Mouse (Mus musculus) liver, embryonic 16.5 days (tissue): ENCODE measurements around the gene Rassf4. TPM values are rescaled to one million over a fixed set of nuclear protein-coding genes. Genes with fewer than 3 reads are reported as not detected.
"Not testable (repeated sequence)": the region's sequence is repeated elsewhere in the genome, so short reads cannot be mapped to it uniquely, and the experiment has no call there.

Experiments
- ATAC-seq: fragments of 200-750 bp; cut with Nextera tagmentation; 2 replicates; pipeline ENCODE4 v1.8.0; 2017; ENCODE audit warnings: low read depth, mild to moderate bottlenecking, moderate number of reproducible peaks, moderate library complexity
- H3K27ac ChIP-seq: fragments of 300-500 bp; sonication (generic); 2 replicates; pipeline ENCODE4 v1.5.1; 2014; ENCODE audit warnings: mild to moderate bottlenecking, low read length
- H3K27me3 ChIP-seq: fragments of 300-500 bp; sonication (generic); 2 replicates; pipeline ENCODE4 v1.6.1; 2014; ENCODE audit warnings: low read depth, low read length, mixed read lengths; ENCODE audit not compliant: control insufficient read depth, insufficient read depth
- H3K36me3 ChIP-seq: fragments of 300-500 bp; sonication (generic); 2 replicates; pipeline ENCODE4 v1.6.1; 2014; ENCODE audit warnings: mild to moderate bottlenecking; ENCODE audit not compliant: control insufficient read depth, insufficient read depth
- H3K4me1 ChIP-seq: fragments of 300-500 bp; sonication (generic); 2 replicates; pipeline ENCODE4 v1.6.1; 2014; ENCODE audit warnings: low read depth, low read length, mixed read lengths; ENCODE audit not compliant: control insufficient read depth
- H3K4me2 ChIP-seq: fragments of 300-500 bp; sonication (generic); 2 replicates; pipeline ENCODE4 v1.6.1; 2014; ENCODE audit warnings: low read depth, low read length, mixed read lengths
- H3K4me3 ChIP-seq: fragments of 300-500 bp; sonication (generic); 2 replicates; pipeline ENCODE4 v1.5.1; 2014; ENCODE audit warnings: low read depth, mild to moderate bottlenecking, low read length
- H3K9ac ChIP-seq: fragments of 300-500 bp; sonication (generic); 2 replicates; pipeline ENCODE4 v1.6.1; 2014; ENCODE audit warnings: low read depth, low read length
- H3K9me3 ChIP-seq: fragments of 300-500 bp; sonication (generic); replicated peaks from 2 replicates; pipeline ENCODE4 v1.6.1; 2016; ENCODE audit warnings: low read length; ENCODE audit not compliant: control insufficient read depth
- WGBS: fragments of 180-500 bp; shearing (Covaris S2); extraction: QIAGEN DNeasy Blood & Tissue Kit; methylation state at CpG from one replicate; pipeline ENCODE4 v1.1.7; 2014; ENCODE audit not compliant: insufficient replicate concordance; 5-methylcytosine and 5-hydroxymethylcytosine counted together
- polyA plus RNA-seq: library from polyadenylated mRNA; unstranded; fragments of >200 nt; fragmentation: Nextera tagmentation; extraction: Ambion mirVana; gene quantifications from 2 replicates; pipeline ENCODE4 v1.2.1, GENCODE M21; 2015

The Rassf4 gene
- polyA plus RNA-seq, 1 experiment from 2014 or later: 7.9 TPM

GRCm38 (mm10) chr6:116636581-116637235 lies 37.0 kb downstream of the Rassf4 start:
- H3K9me3 ChIP-seq: no peaks in the 10 kb centered on the region
- peaks cover 4% of the 10 kb centered on the region; the same call in 1 of the 2 replicates for H3K4me1 ChIP-seq
- H3K4me2 ChIP-seq: no peak overlapping the region
- H3K36me3 ChIP-seq: no peaks in the 10 kb centered on the region
- WGBS: 56% methylated on average over 9 of the region's 9 CpGs
- no peak for ATAC-seq
- peak overlapping the region; percentile 83; the same call in 1 of the 2 replicates for H3K27ac ChIP-seq
- no peaks in the 10 kb centered on the region for H3K27me3 ChIP-seq
- H3K9ac ChIP-seq: no peak overlapping the region
- no peak overlapping the region for H3K4me3 ChIP-seq

- H3K9ac ChIP-seq: no peak overlapping the region
- no peaks in the 10 kb centered on the region for H3K27me3 ChIP-seq
- no peak overlapping the region for H3K4me2 ChIP-seq
- H3K4me3 ChIP-seq: no peak overlapping the region
- H3K27ac ChIP-seq: peak overlapping the region; percentile 83
- no peaks in the 10 kb centered on the region for H3K9me3 ChIP-seq
- no peaks in the 10 kb centered on the region for H3K36me3 ChIP-seq
- ATAC-seq: peak; percentile 91
- WGBS: 31% methylated on average over 10 of the region's 10 CpGs
- H3K4me1 ChIP-seq: peaks cover 9% of the 10 kb centered on the region
Observed at GRCm38 (mm10) chr6:116635251-116636180, 38.2 kb downstream of the Rassf4 start.

- H3K9ac ChIP-seq: no peak overlapping the region
- no peaks in the 10 kb centered on the region for H3K9me3 ChIP-seq
- H3K4me3 ChIP-seq: no peak overlapping the region
- WGBS: 71% methylated on average over 17 of the region's 17 CpGs
- no peak overlapping the region for H3K4me2 ChIP-seq
- H3K27me3 ChIP-seq: no peaks in the 10 kb centered on the region
- no peak for ATAC-seq
- H3K36me3 ChIP-seq: no peaks in the 10 kb centered on the region
- peaks cover 9% of the 10 kb centered on the region for H3K4me1 ChIP-seq
- peak overlapping the region; percentile 4; the same call in 1 of the 2 replicates for H3K27ac ChIP-seq
Observed at GRCm38 (mm10) chr6:116633741-116634695, 39.7 kb downstream of the Rassf4 start.

GRCm38 (mm10) chr6:116632129-116632528 lies 41.6 kb downstream of the Rassf4 start:
- Histone ChIP-seq H3K36me3 (no peaks in the 10 kb centered on the region), H3K9ac (no peak overlapping the region), H3K4me1 (peaks cover 9% of the 10 kb centered on the region), H3K27ac (no peak overlapping the region), H3K27me3 (no peaks in the 10 kb centered on the region), H3K4me3 (no peak overlapping the region), H3K9me3 (no peaks in the 10 kb centered on the region), H3K4me2 (no peak overlapping the region)
- 21% methylated on average over 1 of the region's 1 CpGs for WGBS
- ATAC-seq: no peak

GRCm38 (mm10) chr6:116629766-116630165 lies 44.0 kb downstream of the Rassf4 start:
- Histone ChIP-seq H3K27me3 (no peaks in the 10 kb centered on the region), H3K36me3 (no peaks in the 10 kb centered on the region), H3K9me3 (no peaks in the 10 kb centered on the region), H3K4me3 (no peak overlapping the region), H3K4me1 (peaks cover 7% of the 10 kb centered on the region), H3K9ac (no peak overlapping the region), H3K27ac (no peak overlapping the region), H3K4me2 (no peak overlapping the region)
- ATAC-seq: no peak
- 46% methylated on average over 10 of the region's 10 CpGs for WGBS

- peak within 1 kb of the TSS; percentile 83 for H3K9ac ChIP-seq
- WGBS: under 1% methylated on average over 56 of the region's 56 CpGs
- peak; percentile 79 for ATAC-seq
- H3K27me3 ChIP-seq: no peaks in the 10 kb centered on the region
- H3K4me3 ChIP-seq: peak within 1 kb of the TSS; percentile 71
- H3K4me2 ChIP-seq: peak within 1 kb of the TSS; percentile 67
- no peaks in the 10 kb centered on the region for H3K36me3 ChIP-seq
- H3K9me3 ChIP-seq: no peaks in the 10 kb centered on the region
- H3K27ac ChIP-seq: peak within 1 kb of the TSS; percentile 65
- peaks cover 7% of the 10 kb centered on the region for H3K4me1 ChIP-seq
Observed at GRCm38 (mm10) chr6:116628539-116629171, 45.1 kb downstream of the Rassf4 start, which contains the start of gene Zfp422. Gene Zfp422 (minus strand): TSS chr6:116628999.

- H3K27ac ChIP-seq: no peak overlapping the region; the same call in 1 of the 2 replicates
- H3K4me3 ChIP-seq: peak overlapping the region; percentile 71
- H3K36me3 ChIP-seq: no peaks in the 10 kb centered on the region
- peaks cover 7% of the 10 kb centered on the region for H3K4me1 ChIP-seq
- 8% methylated on average over 9 of the region's 9 CpGs for WGBS
- H3K9me3 ChIP-seq: no peaks in the 10 kb centered on the region
- peak overlapping the region; percentile 67 for H3K4me2 ChIP-seq
- H3K9ac ChIP-seq: peak overlapping the region; percentile 83
- no peaks in the 10 kb centered on the region for H3K27me3 ChIP-seq
- no peak for ATAC-seq
Observed at GRCm38 (mm10) chr6:116628095-116628494, 45.7 kb downstream of the Rassf4 start.

GRCm38 (mm10) chr6:116626417-116626816 lies 47.3 kb downstream of the Rassf4 start:
- not testable (repeated sequence) for H3K9ac ChIP-seq, H3K36me3 ChIP-seq, ATAC-seq, H3K27me3 ChIP-seq, H3K9me3 ChIP-seq, H3K4me3 ChIP-seq, H3K4me2 ChIP-seq, H3K4me1 ChIP-seq, H3K27ac ChIP-seq
- 84% methylated on average over 9 of the region's 9 CpGs for WGBS
